Mouse (Mus musculus): ENCODE measurements at regions not wholly inside any gene's neighbourhood (a gene's known extent, or its start where the extent isn't known, plus 50 kb on each side); places are given as distances from the start of the nearest gene placed in this dataset.
"Not testable (repeated sequence)": the region's sequence is repeated elsewhere in the genome, so short reads cannot be mapped to it uniquely, and the experiment has no call there.

- Histone ChIP-seq H3K9ac (replicated peaks; ENCODE audit: low read depth, low read length) (no peak overlapping the region), H3K4me3 (ENCODE audit: low read depth, low read length) (no peak overlapping the region), H3K4me2 (ENCODE audit: low read depth, low read length) (no peak overlapping the region), H3K9me3 (replicated peaks; ENCODE audit: control insufficient read depth, low read length) (no peaks in the 10 kb centered on the region), H3K36me3 (replicated peaks; ENCODE audit: control insufficient read depth, insufficient read depth, low read length) (no peaks in the 10 kb centered on the region), H3K4me1 (ENCODE audit: control insufficient read depth, insufficient read depth) (no peaks in the 10 kb centered on the region), H3K27me3 (ENCODE audit: control insufficient read depth, insufficient read depth, low read length) (no peaks in the 10 kb centered on the region), H3K27ac (ENCODE audit: low read depth) (no peak overlapping the region)
- WGBS = 74% methylated on average over 6 of the region's 6 CpGs
- ATAC-seq (ENCODE audit: insufficient read depth, low read depth) (no peak), DNase-seq (ENCODE audit: low spot score) (no peak)
- TF ChIP-seq CTCF (IDR thresholded peaks at IDR 0.05; ENCODE audit: low read depth) = no peak
- TF ChIP-seq EP300 (IDR thresholded peaks at IDR 0.05; ENCODE audit: low read depth) = no peak
Measured at GRCm38 (mm10) chr8:103632543-103632942, 468.9 kb upstream of the Cdh5 start.

GRCm38 (mm10) chr8:103634951-103635350, 466.5 kb upstream of the Cdh5 start:
- WGBS = 87% methylated on average over 14 of the region's 14 CpGs
- ATAC-seq (ENCODE audit: insufficient read depth, low read depth) = no peak

GRCm38 (mm10) chr8:103643621-103644020, 457.8 kb upstream of the Cdh5 start:
- Histone ChIP-seq H3K9me3 (replicated peaks; ENCODE audit: control insufficient read depth, low read length) (no peaks in the 10 kb centered on the region), H3K27me3 (ENCODE audit: control insufficient read depth, insufficient read depth, low read length) (no peaks in the 10 kb centered on the region), H3K4me3 (ENCODE audit: low read depth, low read length) (no peak overlapping the region), H3K4me1 (ENCODE audit: control insufficient read depth, insufficient read depth) (no peaks in the 10 kb centered on the region), H3K27ac (ENCODE audit: low read depth) (no peak overlapping the region), H3K9ac (replicated peaks; ENCODE audit: low read depth, low read length) (no peak overlapping the region), H3K4me2 (ENCODE audit: low read depth, low read length) (no peak overlapping the region), H3K36me3 (replicated peaks; ENCODE audit: control insufficient read depth, insufficient read depth, low read length) (no peaks in the 10 kb centered on the region)
- ATAC-seq (ENCODE audit: insufficient read depth, low read depth) = no peak
- TF ChIP-seq CTCF (IDR thresholded peaks at IDR 0.05; ENCODE audit: low read depth) = no peak
- no peak for TF ChIP-seq EP300 (IDR thresholded peaks at IDR 0.05; ENCODE audit: low read depth)
- WGBS = 85% methylated on average over 2 of the region's 2 CpGs
- DNase-seq (ENCODE audit: low spot score) = no peak

More at GRCm38 (mm10) chr8:103634951-103635350, 466.5 kb upstream of the Cdh5 start:
- H3K4me3 ChIP-seq (ENCODE audit: low read depth, low read length) = no peak overlapping the region
- H3K9ac ChIP-seq (replicated peaks; ENCODE audit: low read depth, low read length) = no peak overlapping the region
- no peaks in the 10 kb centered on the region for H3K36me3 ChIP-seq (replicated peaks; ENCODE audit: control insufficient read depth, insufficient read depth, low read length)
- TF ChIP-seq EP300 (IDR thresholded peaks at IDR 0.05; ENCODE audit: low read depth) (no peak), CTCF (IDR thresholded peaks at IDR 0.05; ENCODE audit: low read depth) (no peak)
- H3K27ac ChIP-seq (ENCODE audit: low read depth) = no peak overlapping the region
- no peaks in the 10 kb centered on the region for H3K27me3 ChIP-seq (ENCODE audit: control insufficient read depth, insufficient read depth, low read length)
- DNase-seq (ENCODE audit: low spot score) = no peak
- H3K4me1 ChIP-seq (ENCODE audit: control insufficient read depth, insufficient read depth) = no peaks in the 10 kb centered on the region
- H3K9me3 ChIP-seq (replicated peaks; ENCODE audit: control insufficient read depth, low read length) = no peaks in the 10 kb centered on the region
- no peak overlapping the region for H3K4me2 ChIP-seq (ENCODE audit: low read depth, low read length)

- TF ChIP-seq EP300 (IDR thresholded peaks at IDR 0.05; ENCODE audit: low read depth) = no peak
- no peak for TF ChIP-seq CTCF (IDR thresholded peaks at IDR 0.05; ENCODE audit: low read depth)
- H3K4me3 ChIP-seq (ENCODE audit: low read depth, low read length) = no peak overlapping the region
- no peak overlapping the region for H3K27ac ChIP-seq (ENCODE audit: low read depth)
- no peaks in the 10 kb centered on the region for H3K27me3 ChIP-seq (ENCODE audit: control insufficient read depth, insufficient read depth, low read length)
- no peak overlapping the region for H3K9ac ChIP-seq (replicated peaks; ENCODE audit: low read depth, low read length)
- H3K36me3 ChIP-seq (replicated peaks; ENCODE audit: control insufficient read depth, insufficient read depth, low read length) = no peaks in the 10 kb centered on the region
- ATAC-seq (ENCODE audit: insufficient read depth, low read depth) (no peak), DNase-seq (ENCODE audit: low spot score) (no peak)
- 67% methylated on average over 6 of the region's 6 CpGs for WGBS
- H3K4me1 ChIP-seq (ENCODE audit: control insufficient read depth, insufficient read depth) = no peaks in the 10 kb centered on the region
- no peaks in the 10 kb centered on the region for H3K9me3 ChIP-seq (replicated peaks; ENCODE audit: control insufficient read depth, low read length)
- H3K4me2 ChIP-seq (ENCODE audit: low read depth, low read length) = no peak overlapping the region
Measured at GRCm38 (mm10) chr8:103644106-103644505, 457.3 kb upstream of the Cdh5 start.

GRCm38 (mm10) chr8:103644845-103645244, 456.6 kb upstream of the Cdh5 start:
- H3K4me3 ChIP-seq (ENCODE audit: low read depth, low read length) = no peak overlapping the region
- no peaks in the 10 kb centered on the region for H3K9me3 ChIP-seq (replicated peaks; ENCODE audit: control insufficient read depth, low read length)
- no peak overlapping the region for H3K27ac ChIP-seq (ENCODE audit: low read depth)
- ATAC-seq (ENCODE audit: insufficient read depth, low read depth) (no peak), DNase-seq (ENCODE audit: low spot score) (no peak)
- H3K9ac ChIP-seq (replicated peaks; ENCODE audit: low read depth, low read length) = no peak overlapping the region
- no peak overlapping the region for H3K4me2 ChIP-seq (ENCODE audit: low read depth, low read length)
- TF ChIP-seq EP300 (IDR thresholded peaks at IDR 0.05; ENCODE audit: low read depth) (no peak), CTCF (IDR thresholded peaks at IDR 0.05; ENCODE audit: low read depth) (no peak)
- H3K4me1 ChIP-seq (ENCODE audit: control insufficient read depth, insufficient read depth) = no peaks in the 10 kb centered on the region
- no peaks in the 10 kb centered on the region for H3K27me3 ChIP-seq (ENCODE audit: control insufficient read depth, insufficient read depth, low read length)
- 78% methylated on average over 3 of the region's 3 CpGs for WGBS
- H3K36me3 ChIP-seq (replicated peaks; ENCODE audit: control insufficient read depth, insufficient read depth, low read length) = no peaks in the 10 kb centered on the region

- ATAC-seq (ENCODE audit: insufficient read depth, low read depth) (no peak), DNase-seq (ENCODE audit: low spot score) (no peak)
- H3K9me3 ChIP-seq (replicated peaks; ENCODE audit: control insufficient read depth, low read length) = no peaks in the 10 kb centered on the region
- H3K4me2 ChIP-seq (ENCODE audit: low read depth, low read length) = no peak overlapping the region
- H3K27me3 ChIP-seq (ENCODE audit: control insufficient read depth, insufficient read depth, low read length) = no peaks in the 10 kb centered on the region
- no peaks in the 10 kb centered on the region for H3K4me1 ChIP-seq (ENCODE audit: control insufficient read depth, insufficient read depth)
- H3K4me3 ChIP-seq (ENCODE audit: low read depth, low read length) = no peak overlapping the region
- H3K9ac ChIP-seq (replicated peaks; ENCODE audit: low read depth, low read length) = no peak overlapping the region
- 75% methylated on average over 1 of the region's 1 CpGs for WGBS
- TF ChIP-seq CTCF (IDR thresholded peaks at IDR 0.05; ENCODE audit: low read depth) = no peak
- TF ChIP-seq EP300 (IDR thresholded peaks at IDR 0.05; ENCODE audit: low read depth) = no peak
- H3K27ac ChIP-seq (ENCODE audit: low read depth) = no peak overlapping the region
- H3K36me3 ChIP-seq (replicated peaks; ENCODE audit: control insufficient read depth, insufficient read depth, low read length) = no peaks in the 10 kb centered on the region
Measured at GRCm38 (mm10) chr8:103664796-103665195, 436.6 kb upstream of the Cdh5 start.

- not testable (repeated sequence) for H3K9me3 ChIP-seq (replicated peaks; ENCODE audit: control insufficient read depth, low read length); H3K36me3 ChIP-seq (replicated peaks; ENCODE audit: control insufficient read depth, insufficient read depth, low read length); H3K27ac ChIP-seq (ENCODE audit: low read depth); H3K27me3 ChIP-seq (ENCODE audit: control insufficient read depth, insufficient read depth, low read length); ATAC-seq (ENCODE audit: insufficient read depth, low read depth); DNase-seq (ENCODE audit: low spot score); H3K4me2 ChIP-seq (ENCODE audit: low read depth, low read length); H3K4me3 ChIP-seq (ENCODE audit: low read depth, low read length); H3K4me1 ChIP-seq (ENCODE audit: control insufficient read depth, insufficient read depth); H3K9ac ChIP-seq (replicated peaks; ENCODE audit: low read depth, low read length)
- 81% methylated on average over 5 of the region's 5 CpGs for WGBS
Measured at GRCm38 (mm10) chr8:103686233-103686632, 415.2 kb upstream of the Cdh5 start.
